Mouse (Mus musculus) G1E (cell line): ENCODE results near the gene Lexm. TPM values are rescaled to one million over a fixed set of nuclear protein-coding genes. Genes with fewer than 3 reads are reported as not detected.

Experiments used
- ATAC-seq: 2 replicates; pipeline ENCODE4 v1.8.0; 2016; ENCODE audit warnings: mild to moderate bottlenecking; ENCODE audit not compliant: insufficient number of reproducible peaks, poor library complexity, low FRiP score, severe bottlenecking; ENCODE audit errors: extremely low read depth
- DNase-seq: peaks from one replicate; pipeline ENCODE4 v3.0.0; 2012; ENCODE audit warnings: low spot score
- H3K27me3 ChIP-seq: 2 replicates; pipeline ENCODE4 v1.6.1; 2012; ENCODE audit warnings: mild to moderate bottlenecking, low read length, inconsistent platforms; ENCODE audit not compliant: insufficient read depth
- H3K36me3 ChIP-seq: replicated peaks from 2 replicates; pipeline ENCODE3; 2012; ENCODE audit warnings: mild to moderate bottlenecking, inconsistent platforms
- H3K4me1 ChIP-seq: 2 replicates; pipeline ENCODE4 v1.6.1; 2012; ENCODE audit warnings: low read depth, low read length, inconsistent platforms, mixed read lengths; ENCODE audit not compliant: insufficient read depth
- H3K4me3 ChIP-seq: 2 replicates; pipeline ENCODE4 v1.5.1; 2012; ENCODE audit warnings: low read depth, mild to moderate bottlenecking, inconsistent platforms, low read length, moderate library complexity, mixed read lengths
- H3K9me3 ChIP-seq: replicated peaks from 2 replicates; pipeline ENCODE4 v1.6.1; 2012; ENCODE audit warnings: inconsistent platforms
- CTCF ChIP-seq: IDR thresholded peaks from 2 replicates; pipeline ENCODE4 v1.5.1; 2012; ENCODE audit warnings: low read depth, low read length, inconsistent platforms, mixed read lengths
- GATA1 ChIP-seq: IDR thresholded peaks from 2 replicates; pipeline ENCODE4 v1.6.1; 2012; ENCODE audit warnings: borderline replicate concordance, low read length, inconsistent platforms, mixed read lengths
- GATA2 ChIP-seq: IDR thresholded peaks from 2 replicates; pipeline ENCODE4 v1.6.1; 2012; ENCODE audit warnings: low read depth, low read length, inconsistent platforms, borderline replicate concordance
- POLR2AphosphoS5 ChIP-seq: IDR thresholded peaks from 2 replicates; pipeline ENCODE4 v1.6.1; 2012; ENCODE audit warnings: low read depth, low read length, inconsistent platforms; ENCODE audit not compliant: insufficient replicate concordance
- TAL1 ChIP-seq: conservative IDR thresholded peaks from 2 replicates; pipeline ENCODE4 v1.6.1; 2012; ENCODE audit warnings: low read depth, low read length, inconsistent platforms, mixed read lengths
- polyA plus RNA-seq: library from polyadenylated mRNA; stranded (reverse); fragments of >175 nt; gene quantifications from 2 replicates; pipeline ENCODE4 v1.2.3, GENCODE M21; 2012
- total RNA-seq, 2 experiments: library from RNA; stranded (forward) in 1 of 2; stranded (reverse) in 1 of 2; fragments of 200-1000 nt in 1 of 2; fragments of >200 nt in 1 of 2; fragmentation: Nextera tagmentation in 1 of 2; gene quantifications; 2 replicates each; pipeline ENCODE4 v1.2.3; 2014 to 2017

Lexm gene
- total and polyA plus RNA-seq, 3 experiments: not detected

DNA sequence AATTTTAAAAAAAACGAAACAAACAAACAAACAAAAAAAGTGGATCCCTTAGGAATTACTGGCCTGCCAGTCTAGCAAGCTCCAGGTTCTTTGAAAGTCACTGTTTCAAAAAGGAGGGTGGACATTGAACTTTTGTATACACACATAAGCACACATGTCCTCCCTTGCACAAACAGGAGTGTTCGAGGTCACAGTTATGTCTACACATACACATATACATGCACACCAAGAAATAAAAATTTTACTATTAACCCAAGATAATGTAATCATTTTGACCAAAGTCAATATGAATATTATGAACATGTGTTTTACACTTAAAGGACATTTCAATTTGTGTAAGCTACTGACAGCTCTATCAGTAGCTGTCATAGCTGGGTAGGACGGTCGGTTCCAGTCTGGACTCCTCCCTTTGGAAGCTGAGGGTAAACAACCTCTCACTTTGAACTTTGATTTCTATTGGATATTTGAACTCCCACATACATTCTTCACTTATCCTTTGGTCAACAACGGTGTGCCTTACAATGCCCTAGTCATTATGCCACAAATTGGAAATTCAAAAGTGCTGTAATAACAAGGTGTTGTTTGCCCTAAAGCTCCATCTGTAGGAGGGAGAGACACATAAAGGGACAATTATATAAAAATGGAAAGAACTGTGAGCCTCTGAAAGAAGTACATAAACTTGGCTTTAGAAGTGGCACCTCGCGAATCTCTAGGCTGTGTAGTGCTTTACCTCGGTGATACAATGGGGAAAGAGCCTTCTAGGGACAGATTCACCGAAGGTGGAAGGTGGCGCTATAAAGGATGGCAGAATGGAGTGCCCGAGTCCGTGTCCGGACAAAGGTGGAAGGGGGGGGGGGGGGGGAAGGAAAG, 57.5 kb downstream of the Lexm start:
- Histone ChIP-seq H3K4me3 (no peak overlapping the region), H3K4me1 (peaks cover 46% of the 10 kb centered on the region), H3K9me3 (no peaks in the 10 kb centered on the region), H3K27me3 (peaks cover 9% of the 10 kb centered on the region), H3K36me3 (peaks cover 26% of the 10 kb centered on the region)
- ATAC-seq (no peak), DNase-seq (no peak)
- TF ChIP-seq GATA2 (no peak), CTCF (no peak), GATA1 (no peak), TAL1 (no peak), POLR2AphosphoS5 (no peak)

DNA sequence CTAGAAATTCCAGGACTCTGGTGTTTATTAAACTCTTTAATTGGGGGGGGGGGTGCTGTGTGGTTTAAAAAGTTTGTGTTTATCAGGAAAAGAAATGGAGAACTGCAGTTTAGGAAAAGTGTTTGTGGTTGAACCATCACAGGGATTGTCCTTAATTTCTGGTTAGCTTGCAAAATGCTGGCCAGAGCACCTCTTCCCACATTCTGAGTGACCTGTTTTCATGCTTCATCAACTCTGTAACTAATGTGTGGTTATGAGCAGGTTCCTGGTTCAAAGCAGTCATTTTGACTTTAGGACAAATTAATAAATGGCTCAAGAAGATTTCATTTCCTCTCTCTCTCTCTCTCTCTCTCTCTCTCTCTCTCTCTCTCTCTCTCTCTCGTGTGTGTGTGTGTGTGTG, 59.1 kb downstream of the Lexm start:
- Histone ChIP-seq H3K9me3 (no peaks in the 10 kb centered on the region), H3K4me3 (no peak overlapping the region), H3K4me1 (peaks cover 30% of the 10 kb centered on the region), H3K36me3 (peaks cover 10% of the 10 kb centered on the region), H3K27me3 (peaks cover 17% of the 10 kb centered on the region)
- TF ChIP-seq CTCF (no peak), TAL1 (no peak), GATA2 (no peak), POLR2AphosphoS5 (no peak), GATA1 (no peak)
- ATAC-seq: no peak
- no peak for DNase-seq

- peaks cover 23% of the 10 kb centered on the region for H3K4me1 ChIP-seq
- no peak overlapping the region for H3K4me3 ChIP-seq
- ATAC-seq (no peak), DNase-seq (no peak)
- H3K27me3 ChIP-seq: peaks cover 17% of the 10 kb centered on the region
- no peaks in the 10 kb centered on the region for H3K9me3 ChIP-seq
- H3K36me3 ChIP-seq: peaks cover 3% of the 10 kb centered on the region
- no peak for TF ChIP-seq GATA1
- TF ChIP-seq CTCF: no peak
- TF ChIP-seq GATA2: no peak
- no peak for TF ChIP-seq TAL1
- no peak for TF ChIP-seq POLR2AphosphoS5
Measured at GRCm38 (mm10) chr4:106557262-106557661, 59.8 kb downstream of the Lexm start.

- TF ChIP-seq GATA1 (no peak), POLR2AphosphoS5 (no peak), GATA2 (no peak), TAL1 (no peak), CTCF (no peak)
- no peak for ATAC-seq
- Histone ChIP-seq H3K27me3 (peaks cover 46% of the 10 kb centered on the region), H3K4me3 (no peak overlapping the region), H3K9me3 (no peaks in the 10 kb centered on the region), H3K36me3 (no peaks in the 10 kb centered on the region), H3K4me1 (no peaks in the 10 kb centered on the region)
- DNase-seq: no peak
Measured at GRCm38 (mm10) chr4:106550516-106551166, 66.4 kb downstream of the Lexm start.

GRCm38 (mm10) chr4:106548113-106548512, 68.9 kb downstream of the Lexm start:
- H3K4me3 ChIP-seq: no peak overlapping the region
- no peak for DNase-seq
- no peak for ATAC-seq
- H3K4me1 ChIP-seq: no peaks in the 10 kb centered on the region
- H3K9me3 ChIP-seq: no peaks in the 10 kb centered on the region
- no peaks in the 10 kb centered on the region for H3K36me3 ChIP-seq
- H3K27me3 ChIP-seq: peaks cover 48% of the 10 kb centered on the region
- TF ChIP-seq CTCF (no peak), GATA1 (no peak), TAL1 (no peak), POLR2AphosphoS5 (no peak), GATA2 (no peak)

DNA sequence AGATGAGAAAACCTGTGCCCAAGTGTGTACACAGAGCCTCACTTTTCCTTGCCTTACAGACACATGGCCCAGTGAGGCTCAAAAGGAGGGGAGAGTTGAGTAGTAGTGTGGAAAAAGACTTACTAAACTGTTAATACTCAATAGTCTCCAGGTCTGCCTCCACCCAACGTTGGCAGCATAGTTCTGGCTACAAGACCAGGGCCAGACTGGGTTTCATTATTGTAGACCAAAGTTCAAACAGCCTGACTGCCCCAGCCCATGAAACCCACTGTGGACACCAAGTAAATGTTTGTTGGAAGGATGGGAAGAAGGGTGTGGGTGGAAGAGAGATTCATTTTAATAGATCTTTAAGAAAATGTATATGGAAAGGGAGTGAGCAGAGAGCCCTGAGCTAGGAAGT, 70.1 kb downstream of the Lexm start:
- Histone ChIP-seq H3K9me3 (no peaks in the 10 kb centered on the region), H3K36me3 (no peaks in the 10 kb centered on the region), H3K4me1 (no peaks in the 10 kb centered on the region), H3K27me3 (peaks cover 53% of the 10 kb centered on the region), H3K4me3 (no peak overlapping the region)
- ATAC-seq: no peak
- no peak for TF ChIP-seq TAL1
- TF ChIP-seq GATA2: no peak
- TF ChIP-seq POLR2AphosphoS5: no peak
- no peak for DNase-seq
